ENCODE assay signal across 11 mouse cellular contexts in genomic region chr5:62339958-62340597, GRCm38 (mm10).
"Had no signal": no experiment of that assay in that cellular context is flagged by ENCODE, and none has a peak within 500 bp of the region (broad histone marks: within the 10 kb centered on the region; RNA-seq: fewer than 3 reads in every experiment).

No protein-coding gene starts in this region.

- ATAC-seq: intestine, embryonic 16.5 days; liver, postnatal 0 days; midbrain, embryonic 16.5 days had no signal

- DNase-seq: kidney, adult 2 months; kidney, postnatal 14 days; liver; liver, embryonic 13.5 days; liver, postnatal 0 days; lung, postnatal 14 days; retina, postnatal 1 day; thymus, adult 18-20 months; thymus, postnatal 14 days had no signal
